Mouse (Mus musculus) frontal cortex, postnatal 14 days (tissue): ENCODE measurements around the gene Rdh16.
"Not testable (repeated sequence)": the region's sequence is repeated elsewhere in the genome, so short reads cannot be mapped to it uniquely, and the experiment has no call there.

Source experiments
- DNase-seq, 2 experiments: peaks; one replicate each; pipeline ENCODE4 v3.0.0; 2022; ENCODE audit warnings: low spot score in 2 of 2

Rdh16 gene

GRCm38 (mm10) chr10:127834186-127834585 lies 33.2 kb downstream of the Rdh16 start:
- not testable (repeated sequence) for DNase-seq

GRCm38 (mm10) chr10:127835292-127835691 lies 34.3 kb downstream of the Rdh16 start:
- DNase-seq, result no peak

- not testable (repeated sequence) for DNase-seq
These were observed 36.8 kb downstream of the Rdh16 start for GRCm38 (mm10) chr10:127837793-127838192.

GRCm38 (mm10) chr10:127838539-127838938 lies 37.6 kb downstream of the Rdh16 start:
- no peak for DNase-seq

- no peak for DNase-seq
These were observed 39.8 kb downstream of the Rdh16 start for GRCm38 (mm10) chr10:127840776-127841175.

- DNase-seq, result not testable (repeated sequence)
These were observed 45.0 kb downstream of the Rdh16 start for GRCm38 (mm10) chr10:127845945-127846344.

GRCm38 (mm10) chr10:127848089-127848488 lies 47.1 kb downstream of the Rdh16 start:
- no peak for DNase-seq

GRCm38 (mm10) chr10:127849628-127850027 lies 48.7 kb downstream of the Rdh16 start, which contains the start of gene Rdh19:
TSS of gene Rdh19 (plus strand) at chr10:127849928.
- no peak for DNase-seq

GRCm38 (mm10) chr10:127856376-127856775 lies 55.4 kb downstream of the Rdh16 start:
- no peak for DNase-seq

GRCm38 (mm10) chr10:127864931-127865330 lies 64.0 kb downstream of the Rdh16 start:
- DNase-seq, result no peak

GRCm38 (mm10) chr10:127866232-127866631 lies 65.3 kb downstream of the Rdh16 start, which contains the start of gene Rdh16f2:
TSS of gene Rdh16f2 (plus strand) at chr10:127866474.
- no peak for DNase-seq

- no peak for DNase-seq
These were observed 71.5 kb downstream of the Rdh16 start for GRCm38 (mm10) chr10:127872484-127872883.

- no peak for DNase-seq
These were observed 76.7 kb downstream of the Rdh16 start for GRCm38 (mm10) chr10:127877681-127878080.

GRCm38 (mm10) chr10:127878262-127879057 lies 77.5 kb downstream of the Rdh16 start:
- DNase-seq, result no peak

GRCm38 (mm10) chr10:127879155-127879688 lies 78.3 kb downstream of the Rdh16 start:
- DNase-seq, result no peak

GRCm38 (mm10) chr10:127881041-127881440 lies 80.1 kb downstream of the Rdh16 start:
- no peak for DNase-seq

- DNase-seq, result no peak
These were observed 85.6 kb downstream of the Rdh16 start for GRCm38 (mm10) chr10:127886551-127886950.

- no peak for DNase-seq
These were observed 86.0 kb downstream of the Rdh16 start for GRCm38 (mm10) chr10:127886971-127887370.

- no peak for DNase-seq
These were observed 87.7 kb downstream of the Rdh16 start, which contains the start of gene Rdh7 for GRCm38 (mm10) chr10:127888605-127889004. TSS of gene Rdh7 (minus strand) at chr10:127888817.

- DNase-seq, result no peak
These were observed 90.5 kb downstream of the Rdh16 start for GRCm38 (mm10) chr10:127891481-127891880.

GRCm38 (mm10) chr10:127893163-127894022 lies 92.4 kb downstream of the Rdh16 start:
- not testable (repeated sequence) for DNase-seq
